Mouse (Mus musculus) liver, adult 2 months (tissue): ENCODE results near the gene Cers5.

Experiments used
- CTCF ChIP-seq: fragments of 200-500 bp; IDR thresholded peaks from 2 replicates; pipeline ENCODE4 v1.5.1; 2011; ENCODE audit warnings: low read depth, low read length, control low read depth
- POLR2A ChIP-seq: fragments of 200-500 bp; IDR thresholded peaks from 2 replicates; pipeline ENCODE4 v1.6.1; 2011; ENCODE audit warnings: low read length, control low read depth; ENCODE audit not compliant: insufficient read depth; ENCODE audit errors: extremely low read depth

- TF ChIP-seq POLR2A (no peak), CTCF (no peak)
Observed at GRCm38 (mm10) chr15:99715361-99715865, 57.3 kb downstream of the Cers5 start.
